In the genomic region with DNA sequence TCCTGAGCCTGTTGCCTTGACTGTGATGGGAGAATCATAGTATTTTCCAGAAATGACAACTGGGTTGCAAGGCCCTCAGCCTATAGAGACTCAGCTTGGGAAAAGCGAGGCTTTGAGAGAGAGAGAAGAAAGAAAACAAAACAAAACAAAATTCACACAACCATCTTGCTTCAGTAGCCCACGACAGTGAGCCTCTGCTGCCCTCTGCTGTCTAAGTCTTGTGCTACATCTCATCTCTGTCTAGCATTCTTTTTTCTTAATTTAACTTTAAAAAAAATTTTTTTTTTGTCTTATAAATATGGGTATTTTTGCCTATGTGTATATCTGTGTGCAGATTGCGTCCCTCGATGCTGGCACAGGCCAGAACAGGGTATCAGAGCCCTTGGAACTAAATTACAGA, we compare ENCODE assay signal across 8 mouse cellular contexts.
DNase-seq lines count a peak whose midpoint lies in the region; ATAC-seq lines count a peak whose summit lies in the region.

No protein-coding gene starts in this region.

- ATAC-seq in granulocyte monocyte progenitor cell, adult 5-6 weeks (replicated peaks; ENCODE audit: poor library complexity, severe bottlenecking) = peak; percentile 54
- ATAC-seq in megakaryocyte-erythroid progenitor cell, adult 5-6 weeks (replicated peaks; ENCODE audit: low FRiP score, low TSS enrichment, poor library complexity, severe bottlenecking) = 0 out of 2 replicates have a peak, but pooled peaks have one; percentile 34

- DNase-seq in gastrocnemius, adult 18-20 months (ENCODE audit: low spot score) = peak; percentile 39
- DNase-seq in gastrocnemius, postnatal 14 days = no peak
- DNase-seq in ovary, postnatal 14 days (ENCODE audit: low spot score) = peak; percentile 60
- DNase-seq in ovary, postnatal 36 days (ENCODE audit: low spot score) = no peak
- DNase-seq in c-Kit-positive CD71-positive TER-119-positive erythroid progenitor cells, embryonic 14.5 days (ENCODE audit: low spot score) = peak; percentile 15
- peak; percentile 79 for DNase-seq in thymus, postnatal 4 days

- intact Hi-C loops in gastrocnemius, postnatal 14 days (cut with DNase I; ENCODE audit: low total_unique reads) = loop anchor here (5.0 kb wide), 1 partner anchor 294 kb away; no protein-coding TSS in a partner anchor

Comparison
In these comparisons a context has a peak if more than half of its experiments do, and no peak if none do; other contexts are left out.
1. DNase-seq: peak in gastrocnemius, adult 18-20 months (single experiment), ovary, postnatal 14 days (single experiment), c-Kit-positive CD71-positive TER-119-positive erythroid progenitor cells, embryonic 14.5 days (single experiment) and thymus, postnatal 4 days (single experiment); none in gastrocnemius, postnatal 14 days (single experiment) and ovary, postnatal 36 days (single experiment).